Mouse (Mus musculus) limb, embryonic 11.5 days (tissue): Measurements from ENCODE around the gene Spats2. TPM values are rescaled to one million over a fixed set of nuclear protein-coding genes. Genes with fewer than 3 reads are reported as not detected.

ENCODE experiments used
- ATAC-seq: fragments of 200-750 bp; cut with Nextera tagmentation; 2 replicates; pipeline ENCODE4 v1.8.0; 2017; ENCODE audit warnings: low read depth; ENCODE audit not compliant: insufficient number of reproducible peaks, low FRiP score, low TSS enrichment
- DNase-seq: peaks from one replicate; pipeline ENCODE4 v3.0.0-alpha.2; 2015; ENCODE audit warnings: low spot score
- H3K27ac ChIP-seq: fragments of 300-500 bp; sonication (generic); replicated peaks from 2 replicates; pipeline ENCODE4 v1.5.1; 2014; ENCODE audit warnings: low read depth, mild to moderate bottlenecking, low read length
- H3K27me3 ChIP-seq: fragments of 300-500 bp; sonication (generic); 2 replicates; pipeline ENCODE4 v1.6.1; 2014; ENCODE audit warnings: mild to moderate bottlenecking, low read length, mixed read lengths; ENCODE audit not compliant: control insufficient read depth, insufficient read depth
- H3K36me3 ChIP-seq: fragments of 300-500 bp; sonication (generic); 2 replicates; pipeline ENCODE4 v1.6.1; 2014; ENCODE audit warnings: mild to moderate bottlenecking, low read length, moderate library complexity, mixed read lengths; ENCODE audit not compliant: control insufficient read depth, insufficient read depth
- H3K4me1 ChIP-seq: fragments of 300-500 bp; sonication (generic); 2 replicates; pipeline ENCODE4 v1.6.1; 2014; ENCODE audit warnings: low read length, mixed read lengths; ENCODE audit not compliant: control insufficient read depth, insufficient read depth
- H3K4me2 ChIP-seq: fragments of 300-500 bp; sonication (generic); 2 replicates; pipeline ENCODE4 v1.6.1; 2014; ENCODE audit warnings: low read depth, mild to moderate bottlenecking, moderate library complexity; ENCODE audit not compliant: severe bottlenecking
- H3K4me3 ChIP-seq: fragments of 300-500 bp; sonication (generic); 2 replicates; pipeline ENCODE4 v1.5.1; 2014; ENCODE audit warnings: low read depth, low read length
- H3K9ac ChIP-seq: fragments of 300-500 bp; sonication (generic); 2 replicates; pipeline ENCODE4 v1.6.1; 2014; ENCODE audit warnings: mild to moderate bottlenecking, low read length
- H3K9me3 ChIP-seq: fragments of 300-500 bp; sonication (generic); 2 replicates; pipeline ENCODE4 v1.6.1; 2016; ENCODE audit warnings: low read length; ENCODE audit not compliant: control insufficient read depth
- WGBS: fragments of 180-500 bp; shearing (Covaris S2); extraction: QIAGEN DNeasy Blood & Tissue Kit; methylation state at CpG from one replicate; pipeline ENCODE4 v1.1.7; 2014; 5-methylcytosine and 5-hydroxymethylcytosine counted together
- polyA plus RNA-seq: library from polyadenylated mRNA; unstranded; fragments of >200 nt; fragmentation: Nextera tagmentation; extraction: Ambion mirVana; gene quantifications from 2 replicates; pipeline ENCODE4 v1.2.1, GENCODE M21; 2014

Spats2 gene
- polyA plus RNA-seq, 1 experiment from 2014 or later: 70.1 TPM

GRCm38 (mm10) chr15:99215741-99216463 is 90.2 kb downstream of the Spats2 start:
- peaks cover 8% of the 10 kb centered on the region; the same call in 1 of the 2 replicates for H3K4me1 ChIP-seq
- H3K27me3 ChIP-seq: no peaks in the 10 kb centered on the region
- 84% methylated on average over 11 of the region's 11 CpGs for WGBS
- no peak overlapping the region for H3K4me3 ChIP-seq
- ATAC-seq (no peak), DNase-seq (no peak)
- H3K36me3 ChIP-seq: peaks cover 16% of the 10 kb centered on the region
- H3K9ac ChIP-seq: no peak overlapping the region
- H3K9me3 ChIP-seq: no peaks in the 10 kb centered on the region
- no peak overlapping the region for H3K27ac ChIP-seq
- no peak overlapping the region for H3K4me2 ChIP-seq

- WGBS: 88% methylated on average over 4 of the region's 4 CpGs
- peaks cover 10% of the 10 kb centered on the region for H3K27me3 ChIP-seq
- H3K27ac ChIP-seq: no peak overlapping the region
- H3K36me3 ChIP-seq: peaks cover 2% of the 10 kb centered on the region
- H3K4me2 ChIP-seq: no peak overlapping the region
- H3K4me1 ChIP-seq: peaks cover 16% of the 10 kb centered on the region
- H3K9ac ChIP-seq: no peak overlapping the region
- DNase-seq: no peak
- ATAC-seq: no peak
- H3K9me3 ChIP-seq: no peaks in the 10 kb centered on the region
- no peak overlapping the region for H3K4me3 ChIP-seq
Observed at GRCm38 (mm10) chr15:99217630-99218029, 91.9 kb downstream of the Spats2 start.

GRCm38 (mm10) chr15:99221315-99221952 is 95.7 kb downstream of the Spats2 start:
- peak; percentile 74 for ATAC-seq
- peak; percentile 79 for DNase-seq
- Histone ChIP-seq H3K36me3 (no peaks in the 10 kb centered on the region), H3K9me3 (no peaks in the 10 kb centered on the region), H3K4me3 (no peak overlapping the region), H3K9ac (no peak overlapping the region), H3K4me2 (peak overlapping the region; percentile 8; the same call in 1 of the 2 replicates), H3K27me3 (peaks cover 47% of the 10 kb centered on the region), H3K4me1 (peaks cover 33% of the 10 kb centered on the region), H3K27ac (no peak overlapping the region)
- 4% methylated on average over 8 of the region's 8 CpGs for WGBS

GRCm38 (mm10) chr15:99222794-99223584 is 97.3 kb downstream of the Spats2 start:
- 9% methylated on average over 18 of the region's 18 CpGs for WGBS
- no peak overlapping the region for H3K27ac ChIP-seq
- H3K4me1 ChIP-seq: peaks cover 33% of the 10 kb centered on the region
- peaks cover 60% of the 10 kb centered on the region for H3K27me3 ChIP-seq
- H3K4me2 ChIP-seq: peak overlapping the region; percentile 41; the same call in 1 of the 2 replicates
- DNase-seq (no peak), ATAC-seq (no peak)
- no peak overlapping the region for H3K9ac ChIP-seq
- H3K9me3 ChIP-seq: no peaks in the 10 kb centered on the region
- no peaks in the 10 kb centered on the region for H3K36me3 ChIP-seq
- H3K4me3 ChIP-seq: peak overlapping the region; percentile 28

GRCm38 (mm10) chr15:99223585-99224207 is 98.0 kb downstream of the Spats2 start:
- Histone ChIP-seq H3K27ac (no peak overlapping the region), H3K27me3 (peaks cover 66% of the 10 kb centered on the region), H3K9me3 (no peaks in the 10 kb centered on the region), H3K36me3 (no peaks in the 10 kb centered on the region), H3K4me1 (peaks cover 33% of the 10 kb centered on the region), H3K4me2 (peak overlapping the region; percentile 41), H3K4me3 (peak overlapping the region; percentile 28), H3K9ac (peak overlapping the region; percentile 5; the same call in 1 of the 2 replicates)
- no peak for ATAC-seq
- WGBS: under 1% methylated on average over 31 of the region's 46 CpGs
- DNase-seq: peak; percentile 72

GRCm38 (mm10) chr15:99224208-99224911 is 98.6 kb downstream of the Spats2 start, which contains the start of gene Kcnh3:
TSS of gene Kcnh3 (plus strand) at chr15:99224861.
- H3K4me1 ChIP-seq: peaks cover 30% of the 10 kb centered on the region
- H3K27me3 ChIP-seq: peaks cover 69% of the 10 kb centered on the region
- H3K9ac ChIP-seq: peak within 1 kb of the TSS; percentile 9; the same call in 1 of the 2 replicates
- no peak within 1 kb of the TSS for H3K27ac ChIP-seq
- under 1% methylated on average over 64 of the region's 66 CpGs for WGBS
- no peaks in the 10 kb centered on the region for H3K36me3 ChIP-seq
- DNase-seq (no peak), ATAC-seq (no peak)
- H3K4me3 ChIP-seq: peak within 1 kb of the TSS; percentile 28
- no peaks in the 10 kb centered on the region for H3K9me3 ChIP-seq
- H3K4me2 ChIP-seq: peak within 1 kb of the TSS; percentile 41

GRCm38 (mm10) chr15:99225081-99225810 is 99.5 kb downstream of the Spats2 start:
- no peak for ATAC-seq
- peaks cover 25% of the 10 kb centered on the region for H3K4me1 ChIP-seq
- no peaks in the 10 kb centered on the region for H3K36me3 ChIP-seq
- H3K4me2 ChIP-seq: no peak overlapping the region; the same call in 1 of the 2 replicates
- no peaks in the 10 kb centered on the region for H3K9me3 ChIP-seq
- no peak overlapping the region for H3K27ac ChIP-seq
- DNase-seq: peak; percentile 58
- WGBS: under 1% methylated on average over 22 of the region's 22 CpGs
- no peak overlapping the region for H3K9ac ChIP-seq
- peak overlapping the region; percentile 28; the same call in 1 of the 2 replicates for H3K4me3 ChIP-seq
- peaks cover 69% of the 10 kb centered on the region for H3K27me3 ChIP-seq
